Mouse (Mus musculus): Measurements from ENCODE around the gene U2surp. TPM values are rescaled to one million over a fixed set of nuclear protein-coding genes. Genes with fewer than 3 reads are reported as not detected.
"Not testable (repeated sequence)": the region's sequence is repeated elsewhere in the genome, so short reads cannot be mapped to it uniquely, and the experiment has no call there.

The U2surp gene
- total and polyA plus RNA-seq, 3 experiments: 0.86 to 63.9 (median 51.4) TPM

- DNase-seq: not testable (repeated sequence)
Measured at GRCm38 (mm10) chr9:95469011-95469576, 42.7 kb downstream of the U2surp start.

DNA sequence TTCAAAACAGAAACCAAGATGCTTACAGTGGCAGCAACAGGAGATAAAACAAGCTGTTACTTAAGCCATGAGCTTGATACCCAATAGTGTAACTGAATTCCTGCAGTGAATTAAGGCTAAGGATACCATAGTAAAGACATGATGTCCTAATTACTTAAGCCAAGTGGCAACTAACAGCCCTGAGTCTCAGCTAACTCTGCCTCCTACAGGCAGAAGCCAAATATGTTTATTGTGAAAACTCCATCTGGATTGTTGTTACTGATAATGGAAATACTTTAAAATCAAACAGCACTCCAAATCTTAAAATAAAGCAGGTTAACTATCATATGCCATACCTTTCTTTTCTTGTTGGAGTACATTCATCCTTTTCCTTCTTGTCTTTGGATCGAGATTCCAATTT, 47.8 kb downstream of the U2surp start:
- no peak for DNase-seq

DNA sequence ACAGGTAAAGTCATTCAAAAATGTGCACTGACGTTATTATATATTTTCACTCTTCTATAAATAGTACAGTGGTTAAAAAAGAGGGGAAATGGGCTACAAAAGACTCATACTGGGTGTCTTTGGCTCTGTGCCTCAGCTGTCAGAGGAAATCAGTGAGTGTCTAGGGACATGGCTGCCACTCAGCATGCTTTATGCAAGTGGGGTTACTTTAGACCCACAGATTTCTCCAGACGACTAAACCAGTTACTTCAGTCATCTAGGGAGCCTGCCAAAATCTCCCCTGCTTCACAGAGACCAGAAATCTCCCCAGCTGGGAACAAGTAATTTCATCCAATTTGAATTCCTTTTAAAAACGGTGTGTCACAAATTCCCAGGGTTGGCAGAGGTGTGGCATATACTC, 59.9 kb downstream of the U2surp start:
- DNase-seq: no peak

DNA sequence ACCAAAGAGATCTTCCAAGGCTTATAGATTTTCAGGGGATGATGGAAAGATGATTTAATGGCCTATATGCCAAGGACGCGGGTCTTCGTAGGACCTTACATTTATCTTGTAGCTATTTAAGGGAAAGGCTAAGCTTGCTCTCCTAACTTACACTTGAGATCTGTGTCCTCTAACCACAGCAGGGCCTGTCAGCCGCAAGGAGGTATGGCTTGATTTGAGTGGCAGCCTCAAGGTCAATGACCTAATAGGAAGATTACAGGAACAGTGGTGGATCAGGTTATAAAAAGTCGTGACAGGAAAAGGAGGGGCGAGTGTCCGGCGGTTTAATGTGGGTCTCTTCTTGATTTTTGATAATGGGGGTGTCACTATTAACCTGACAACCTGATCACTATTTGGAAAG, 61.2 kb downstream of the U2surp start:
- no peak for DNase-seq

GRCm38 (mm10) chr9:95442321-95442731, 69.5 kb downstream of the U2surp start:
- DNase-seq: peak; percentile 48

DNA sequence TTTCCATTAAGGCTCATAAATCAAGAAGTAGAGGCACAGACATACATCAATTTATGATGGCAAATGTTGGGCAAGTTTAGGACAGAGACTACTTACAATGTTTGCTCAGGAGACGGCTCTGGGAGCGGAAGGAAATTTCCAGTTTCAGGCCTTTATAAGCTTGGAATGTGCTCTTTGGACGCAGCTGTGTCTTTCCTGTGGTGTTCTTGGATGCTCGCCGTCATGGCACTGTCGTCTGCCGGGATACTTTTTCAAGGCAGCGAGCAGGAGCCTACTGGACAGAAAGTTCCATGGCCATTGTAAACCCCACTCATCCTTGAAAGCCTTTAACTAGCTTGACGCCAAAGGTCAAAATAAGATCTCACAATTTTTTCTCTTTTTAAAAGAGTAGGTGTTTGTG, 73.9 kb downstream of the U2surp start:
- peak; percentile 21 for DNase-seq

DNA sequence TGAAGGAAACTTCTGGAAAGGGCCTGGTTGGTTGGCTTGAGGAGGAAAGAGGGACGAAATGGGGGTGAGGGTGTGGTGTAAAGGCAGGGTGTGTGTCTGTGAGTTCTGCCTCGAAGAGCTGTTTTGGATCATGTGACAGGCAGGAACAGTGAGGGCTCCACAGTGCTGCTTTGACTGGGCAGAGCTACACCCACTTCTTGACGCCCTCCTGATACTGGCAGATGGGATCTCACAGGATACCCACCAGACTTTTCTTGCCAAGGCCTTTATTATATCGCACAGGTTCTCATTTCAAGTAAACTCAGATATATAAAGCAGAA, 75.5 kb downstream of the U2surp start:
- no peak for DNase-seq

DNA sequence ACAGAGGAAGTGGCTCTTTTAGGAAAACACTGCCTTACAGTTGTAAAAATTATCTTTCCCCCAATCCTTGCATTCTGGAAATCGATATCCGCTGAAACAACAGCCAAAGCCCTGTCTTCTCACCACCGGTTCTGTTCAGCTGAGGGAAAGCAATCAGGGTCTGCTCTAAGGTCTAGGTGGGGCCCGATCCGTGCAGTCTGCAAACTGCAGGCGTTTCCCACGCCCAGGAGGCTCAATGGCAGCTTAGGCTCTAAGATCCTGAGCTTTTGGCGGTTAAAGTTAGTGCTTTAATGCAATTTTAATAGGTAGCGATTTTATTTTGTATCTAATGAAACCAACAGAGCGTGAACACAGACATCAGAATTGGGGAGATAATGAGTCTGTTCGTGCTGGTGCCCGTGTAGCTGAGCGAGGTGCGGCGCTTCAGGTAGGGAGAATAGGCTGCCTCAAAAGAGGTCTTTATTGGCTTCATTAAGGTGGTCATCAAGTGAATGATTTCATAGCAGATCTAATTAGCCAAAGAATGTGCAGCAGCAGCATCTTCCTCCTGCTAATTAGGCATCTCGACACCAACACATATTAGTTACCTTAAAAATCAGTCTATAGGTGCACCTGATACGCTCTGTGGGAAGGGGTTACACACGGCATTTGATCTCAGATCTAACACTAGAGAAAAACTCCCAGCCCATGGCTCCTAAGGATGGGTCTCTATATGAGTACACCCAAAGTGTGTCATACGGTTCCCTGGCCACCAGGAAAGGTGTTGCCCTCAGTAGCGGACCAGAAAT, 76.1 kb downstream of the U2surp start:
- no peak for DNase-seq

GRCm38 (mm10) chr9:95428277-95428676, 83.5 kb downstream of the U2surp start:
- DNase-seq: no peak

- DNase-seq: no peak
Measured at GRCm38 (mm10) chr9:95413911-95414310, 97.9 kb downstream of the U2surp start.

DNA sequence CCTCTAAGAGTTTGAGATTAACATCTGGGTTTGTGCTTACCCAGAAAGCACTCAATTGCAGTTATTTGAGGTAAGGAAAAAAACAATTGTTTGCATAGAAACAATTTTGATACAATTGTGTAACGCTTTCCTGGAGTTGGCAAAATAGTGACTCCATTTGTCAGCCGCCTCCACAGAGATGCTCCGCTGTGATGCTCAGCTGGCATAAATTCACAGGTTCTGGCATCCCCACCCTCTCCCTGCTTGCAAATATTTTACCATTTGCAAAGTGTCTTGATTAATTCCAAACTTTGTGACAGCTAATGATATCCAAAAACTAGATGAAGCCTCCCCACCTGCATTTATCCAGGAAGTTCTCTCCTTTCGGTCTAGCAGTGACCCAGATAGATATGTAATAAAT, 99.7 kb downstream of the U2surp start:
- DNase-seq: no peak

- DNase-seq: peak; percentile 89
Measured at GRCm38 (mm10) chr9:95407586-95408220, 104.1 kb downstream of the U2surp start.

Other genes starting within 250 kb of the U2surp start
- gene Chst2, start 105.3 kb downstream of the U2surp start, total RNA-seq (2021): 10 to 100 TPM; 20.9 to 32.5 TPM
- gene Chst2, start 105.3 kb downstream of the U2surp start, polyA plus RNA-seq (2012; rRNA removed): 19.7 and 20.9 TPM in 2 replicates
- 10 to 100 TPM; 10.4 to 12.1 TPM for gene Paqr9, start 47.7 kb upstream of the U2surp start, total RNA-seq (2021)
- 14.2 and 23.5 TPM in 2 replicates for gene Paqr9, start 47.7 kb upstream of the U2surp start, polyA plus RNA-seq (2012; rRNA removed)
- 1 to 10 TPM; 5.6 to 8.0 TPM for gene Pcolce2, start 125.6 kb upstream of the U2surp start, total RNA-seq (2021)
- gene Pcolce2, start 125.6 kb upstream of the U2surp start, polyA plus RNA-seq (2012; rRNA removed): 0.18 and 0.34 TPM in 2 replicates
- gene Trpc1, start 238.4 kb upstream of the U2surp start, total RNA-seq (2021): 1 to 10 TPM; 3.5 to 4.1 TPM
- 3.3 and 8.7 TPM in 2 replicates for gene Trpc1, start 238.4 kb upstream of the U2surp start, polyA plus RNA-seq (2012; rRNA removed)

Data from adrenal gland, adult 2 months (tissue).